Mouse (Mus musculus) cerebellum, postnatal 4 days (tissue): ENCODE measurements around the gene Efnb1.
"Not testable (repeated sequence)": the region's sequence is repeated elsewhere in the genome, so short reads cannot be mapped to it uniquely, and the experiment has no call there.

Experiments used
- DNase-seq, 2 experiments: peaks; one replicate each; pipeline ENCODE4 v3.0.0; 2022; ENCODE audit warnings: low spot score in 2 of 2, mixed read lengths in 1 of 2

Gene Efnb1

GRCm38 (mm10) chrX:99135523-99136258, at the start of gene Efnb1:
Gene Efnb1, plus strand, starts transcription at chrX:99136130.
- peak; percentile 46 to 75 for DNase-seq

- DNase-seq = no peak
These were observed 43.2 kb upstream of the Efnb1 start for GRCm38 (mm10) chrX:99092704-99093103.

- DNase-seq = not testable (repeated sequence)
These were observed 24.7 kb upstream of the Efnb1 start for GRCm38 (mm10) chrX:99111088-99111724.

GRCm38 (mm10) chrX:99119510-99119909, 16.4 kb upstream of the Efnb1 start:
- no peak for DNase-seq

GRCm38 (mm10) chrX:99130059-99130458, 5.9 kb upstream of the Efnb1 start:
- DNase-seq = peak; percentile 53 to 78

- no peak for DNase-seq
These were observed 3.4 kb upstream of the Efnb1 start for GRCm38 (mm10) chrX:99132573-99132972.

- peak; percentile 55 to 77 for DNase-seq
These were observed 1.0 kb upstream of the Efnb1 start for GRCm38 (mm10) chrX:99134891-99135290.

- DNase-seq = peak in 1 of 2 experiments; percentile 38
These were observed 569 bp downstream of the Efnb1 start for GRCm38 (mm10) chrX:99136431-99136966.

GRCm38 (mm10) chrX:99137143-99137870, 1.4 kb downstream of the Efnb1 start:
- DNase-seq = no peak

- no peak for DNase-seq
These were observed 2.2 kb downstream of the Efnb1 start for GRCm38 (mm10) chrX:99137928-99138740.

- DNase-seq = no peak
These were observed 5.1 kb downstream of the Efnb1 start for GRCm38 (mm10) chrX:99141079-99141478.

GRCm38 (mm10) chrX:99141900-99142299, 6.0 kb downstream of the Efnb1 start:
- no peak for DNase-seq

- no peak for DNase-seq
These were observed 9.6 kb downstream of the Efnb1 start for GRCm38 (mm10) chrX:99145561-99145960.

GRCm38 (mm10) chrX:99148061-99148905, 12.4 kb downstream of the Efnb1 start:
- DNase-seq = no peak

GRCm38 (mm10) chrX:99149047-99149446, 13.1 kb downstream of the Efnb1 start:
- DNase-seq = no peak

- no peak for DNase-seq
These were observed 14.0 kb downstream of the Efnb1 start for GRCm38 (mm10) chrX:99149900-99150299.

- no peak for DNase-seq
These were observed 14.8 kb downstream of the Efnb1 start for GRCm38 (mm10) chrX:99150712-99151111.

GRCm38 (mm10) chrX:99151434-99151833, 15.5 kb downstream of the Efnb1 start:
- no peak for DNase-seq

GRCm38 (mm10) chrX:99152141-99152540, 16.2 kb downstream of the Efnb1 start:
- DNase-seq = no peak

- DNase-seq = no peak
These were observed 16.8 kb downstream of the Efnb1 start for GRCm38 (mm10) chrX:99152566-99153265.
